Mouse (Mus musculus): Measurements from ENCODE around the gene Prkrip1.
"Not testable (repeated sequence)": the region's sequence is repeated elsewhere in the genome, so short reads cannot be mapped to it uniquely, and the experiment has no call there.

Gene Prkrip1

DNA sequence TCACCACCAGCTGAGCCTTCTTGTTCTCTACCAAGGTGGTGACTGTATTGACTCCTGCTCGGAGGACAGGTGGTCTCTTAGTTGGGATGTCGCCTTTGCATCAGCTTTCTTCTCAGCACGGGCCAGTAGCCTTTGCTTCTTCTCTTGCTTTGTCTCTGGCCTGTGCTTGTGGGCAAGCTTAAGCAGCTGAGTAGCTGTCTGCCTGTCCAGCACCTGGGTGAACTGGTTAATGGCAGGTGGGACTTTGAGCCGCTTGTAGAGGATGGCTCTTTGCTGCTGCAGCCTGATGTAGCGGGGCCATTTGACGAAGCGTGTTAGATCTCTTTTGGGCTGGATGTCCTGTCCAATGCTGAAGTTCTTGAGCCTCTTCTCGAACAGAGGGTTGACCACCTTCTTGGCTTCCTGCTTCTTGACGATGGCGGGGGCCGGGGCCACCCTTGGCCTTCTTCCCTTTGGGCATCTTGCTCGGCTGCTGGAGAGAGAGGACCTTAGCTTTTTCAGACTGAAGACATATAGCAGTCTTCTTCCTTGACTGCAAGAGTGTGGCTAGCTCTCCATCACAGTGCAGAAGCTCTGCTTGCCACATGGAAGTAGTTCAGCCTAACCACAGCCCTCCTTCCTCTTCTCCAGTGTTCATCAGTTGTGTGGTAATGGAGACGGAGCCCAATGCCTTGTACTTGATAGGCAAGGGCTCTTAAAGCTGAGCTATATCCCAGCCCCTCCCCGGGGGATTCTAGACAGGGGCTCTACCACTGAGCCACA is 12.8 kb upstream of the Prkrip1 start:
- not testable (repeated sequence) for DNase-seq (ENCODE audit: low spot score)

DNA sequence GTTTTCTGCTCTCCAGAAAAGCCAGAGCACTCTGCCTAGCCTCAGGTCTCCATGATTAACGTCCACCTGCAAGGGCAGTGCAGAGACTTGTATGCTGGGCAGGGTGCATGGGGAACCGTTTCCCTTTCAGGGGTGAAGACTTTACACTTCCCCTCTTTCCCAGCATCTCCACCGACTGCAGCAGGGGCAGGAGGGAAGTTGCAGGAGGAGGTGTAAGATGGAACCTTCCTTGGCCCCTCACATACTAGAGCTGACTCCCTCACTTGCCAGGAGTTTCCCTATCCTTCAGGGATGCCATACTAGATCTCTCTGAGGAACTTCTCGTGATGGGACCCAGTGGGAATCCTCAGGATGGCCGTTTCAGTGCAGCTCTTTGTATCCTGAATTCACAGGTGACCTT is 11.8 kb upstream of the Prkrip1 start:
- no peak for DNase-seq (ENCODE audit: low spot score)

DNA sequence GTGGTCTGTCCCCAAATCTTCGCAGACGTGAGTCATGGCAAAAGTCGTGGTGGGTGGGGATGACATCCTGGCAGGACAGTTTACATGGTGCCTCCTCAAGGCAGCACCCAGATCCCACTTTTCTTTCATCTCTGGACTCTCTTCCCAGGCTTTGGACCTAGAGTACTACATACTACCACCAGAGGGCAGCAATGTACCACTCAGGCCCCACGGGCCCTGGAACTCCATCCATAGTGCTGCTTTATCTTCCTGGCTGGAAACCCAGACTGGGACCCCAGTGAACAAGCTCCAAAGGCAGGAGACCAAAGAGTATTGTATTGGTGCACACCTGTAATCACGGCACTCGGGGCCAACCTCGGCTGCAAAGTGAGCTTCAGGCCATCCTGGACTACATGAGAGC is 3.1 kb upstream of the Prkrip1 start:
- peak; percentile 94 for DNase-seq (ENCODE audit: low spot score)

DNA sequence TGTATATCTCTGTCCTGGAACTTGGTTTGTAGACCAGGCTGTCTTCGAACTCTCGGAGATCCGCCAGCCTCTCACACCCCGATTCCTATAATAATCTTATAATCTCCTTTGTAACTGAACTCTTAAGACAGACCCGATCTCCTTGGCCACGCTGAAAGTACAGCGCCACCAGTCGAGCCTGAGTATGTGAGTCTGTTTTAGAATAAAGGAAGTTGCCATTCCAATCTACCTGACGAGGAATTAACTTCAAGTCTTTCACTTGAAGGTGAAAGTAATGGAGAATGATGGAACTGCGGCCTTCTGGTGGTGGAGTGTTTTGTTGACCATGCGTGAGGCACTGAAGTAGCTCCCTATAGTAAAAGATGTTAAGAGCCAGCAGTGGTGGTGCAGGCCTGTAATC is 763 bp upstream of the Prkrip1 start:
- DNase-seq (ENCODE audit: low spot score) = peak; percentile 26

DNA sequence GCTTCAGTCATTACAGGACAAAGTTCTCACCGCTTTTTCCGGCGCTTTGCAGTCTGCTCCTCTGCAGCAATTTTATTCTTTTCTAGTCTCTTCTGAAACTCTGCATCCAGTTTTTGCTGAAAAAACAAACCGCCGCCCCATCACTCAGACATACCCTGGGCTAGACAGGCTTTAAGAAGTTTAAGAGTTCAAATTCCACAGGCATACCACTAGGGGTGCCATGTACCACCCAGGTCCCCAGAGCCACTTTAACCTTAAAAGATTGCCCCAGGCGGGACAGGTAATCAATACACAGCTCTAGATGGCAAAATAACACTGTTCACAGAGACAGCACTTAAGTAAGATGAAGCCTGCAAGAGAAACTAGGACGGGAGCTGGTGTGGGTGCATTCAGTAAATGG is 6.9 kb downstream of the Prkrip1 start:
- no peak for DNase-seq (ENCODE audit: low spot score)

DNA sequence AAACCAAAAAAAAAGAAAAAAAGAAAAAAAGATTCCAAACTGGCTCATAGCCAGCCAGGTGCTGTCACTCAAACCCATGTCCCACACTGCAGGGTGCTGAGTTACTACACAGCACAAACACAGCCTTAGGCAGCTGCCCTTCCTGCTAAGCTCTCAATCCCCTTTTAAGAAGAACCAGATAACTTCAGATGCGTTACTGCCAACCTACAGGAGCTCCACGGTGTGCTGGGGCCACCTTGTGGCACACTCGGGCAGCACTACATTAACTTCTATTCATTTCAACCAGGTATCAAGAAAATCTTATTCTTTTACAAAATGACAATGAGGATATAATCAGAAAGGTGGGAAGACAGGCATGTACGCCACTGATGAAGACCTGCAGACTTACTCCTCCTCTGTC is 12.0 kb downstream of the Prkrip1 start:
- DNase-seq (ENCODE audit: low spot score) = peak; percentile 71

DNA sequence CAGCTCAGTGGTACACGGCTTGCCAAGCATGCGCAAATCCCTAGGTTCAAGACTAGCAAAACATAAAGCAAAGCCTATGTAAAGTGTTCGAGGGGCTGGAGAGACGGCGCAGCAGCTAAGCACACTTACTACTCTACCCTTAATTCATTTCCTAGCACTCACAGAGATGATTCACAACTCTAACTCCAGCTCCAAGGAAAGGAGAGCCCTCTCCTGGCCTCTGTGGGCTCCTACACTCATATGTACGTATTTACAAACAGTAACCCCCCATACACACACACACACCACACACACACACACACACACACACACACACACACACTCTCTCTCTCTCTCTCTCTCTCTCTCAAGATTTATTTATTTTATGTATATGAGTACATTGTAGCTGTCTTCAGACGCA is 15.0 kb downstream of the Prkrip1 start:
- DNase-seq (ENCODE audit: low spot score) = no peak

DNA sequence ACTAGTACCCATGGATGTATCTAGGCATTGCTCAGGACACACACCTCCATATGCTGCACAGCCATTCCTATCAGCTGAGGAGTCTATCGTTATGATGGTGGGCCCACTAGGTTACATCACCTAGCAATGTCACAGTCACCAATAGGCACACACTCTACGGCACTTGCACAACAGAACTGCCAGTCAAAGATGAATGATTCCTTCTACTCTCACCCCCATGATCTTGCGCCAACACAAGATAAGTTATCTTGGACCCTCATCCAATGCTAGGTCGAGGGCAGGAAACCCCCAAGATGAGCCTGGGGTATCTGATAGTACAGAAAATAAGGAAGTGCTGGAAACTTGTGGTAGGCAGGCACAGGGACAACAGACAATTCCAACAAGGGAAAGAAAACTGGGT is 15.9 kb downstream of the Prkrip1 start:
- no peak for DNase-seq (ENCODE audit: low spot score)

DNA sequence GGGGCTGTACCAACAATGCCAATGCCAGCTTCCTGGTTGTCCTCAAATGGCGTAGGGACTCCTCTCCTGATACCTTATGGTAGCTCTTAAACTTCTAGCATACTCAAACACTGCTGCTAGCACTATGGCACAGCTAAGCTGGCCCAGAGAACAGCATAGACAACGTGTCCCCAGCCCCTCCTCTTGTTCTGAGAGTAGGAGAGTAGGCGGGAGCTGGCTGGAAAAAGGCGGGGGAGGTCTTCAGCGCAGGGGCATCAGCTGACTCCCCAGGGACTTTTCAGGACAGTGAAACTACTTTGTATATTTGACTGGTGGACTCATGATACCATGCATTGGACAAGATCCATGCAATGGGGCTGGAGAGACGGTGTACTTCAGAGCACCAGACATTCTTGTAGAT is 16.7 kb downstream of the Prkrip1 start:
- no peak for DNase-seq (ENCODE audit: low spot score)

DNA sequence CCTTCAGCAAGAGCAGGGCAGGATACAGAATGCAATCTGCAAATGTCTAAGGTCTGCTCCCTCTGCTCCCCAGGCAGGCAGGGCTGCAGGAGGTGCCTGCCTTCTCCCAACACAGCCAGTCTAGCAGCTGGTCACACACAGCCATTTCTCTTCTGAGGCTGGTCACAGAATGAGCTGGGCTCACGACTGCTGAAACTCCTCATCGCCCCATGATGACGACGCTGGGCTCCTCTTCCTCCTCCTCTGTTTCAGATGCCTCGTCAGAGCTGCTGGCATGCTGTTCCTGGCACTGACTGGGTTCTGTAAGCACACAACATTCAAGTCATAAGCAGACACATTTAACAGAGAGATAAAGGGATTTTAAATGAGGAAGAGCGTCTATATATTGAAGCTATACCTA is 17.6 kb downstream of the Prkrip1 start:
- DNase-seq (ENCODE audit: low spot score) = no peak

DNA sequence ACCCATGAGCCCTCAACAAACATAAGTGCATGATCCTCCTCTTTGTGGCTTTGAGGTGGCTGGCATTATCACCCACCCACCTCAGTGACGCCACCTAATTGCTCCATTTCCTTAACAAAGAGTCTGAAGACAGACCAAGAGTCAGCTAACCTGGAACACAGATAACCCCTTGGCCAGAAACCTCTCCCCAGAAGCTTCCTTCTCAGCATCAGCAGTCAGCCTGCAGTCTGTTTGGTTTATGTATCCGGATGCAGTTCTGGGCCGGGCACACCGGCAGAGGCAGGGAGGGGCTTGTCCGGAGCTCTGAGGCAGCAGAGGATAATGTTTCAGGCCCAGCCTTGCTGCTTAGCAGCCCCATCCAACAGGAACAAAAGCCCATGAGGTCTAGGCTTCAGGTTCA is 19.2 kb downstream of the Prkrip1 start:
- no peak for DNase-seq (ENCODE audit: low spot score)

DNA sequence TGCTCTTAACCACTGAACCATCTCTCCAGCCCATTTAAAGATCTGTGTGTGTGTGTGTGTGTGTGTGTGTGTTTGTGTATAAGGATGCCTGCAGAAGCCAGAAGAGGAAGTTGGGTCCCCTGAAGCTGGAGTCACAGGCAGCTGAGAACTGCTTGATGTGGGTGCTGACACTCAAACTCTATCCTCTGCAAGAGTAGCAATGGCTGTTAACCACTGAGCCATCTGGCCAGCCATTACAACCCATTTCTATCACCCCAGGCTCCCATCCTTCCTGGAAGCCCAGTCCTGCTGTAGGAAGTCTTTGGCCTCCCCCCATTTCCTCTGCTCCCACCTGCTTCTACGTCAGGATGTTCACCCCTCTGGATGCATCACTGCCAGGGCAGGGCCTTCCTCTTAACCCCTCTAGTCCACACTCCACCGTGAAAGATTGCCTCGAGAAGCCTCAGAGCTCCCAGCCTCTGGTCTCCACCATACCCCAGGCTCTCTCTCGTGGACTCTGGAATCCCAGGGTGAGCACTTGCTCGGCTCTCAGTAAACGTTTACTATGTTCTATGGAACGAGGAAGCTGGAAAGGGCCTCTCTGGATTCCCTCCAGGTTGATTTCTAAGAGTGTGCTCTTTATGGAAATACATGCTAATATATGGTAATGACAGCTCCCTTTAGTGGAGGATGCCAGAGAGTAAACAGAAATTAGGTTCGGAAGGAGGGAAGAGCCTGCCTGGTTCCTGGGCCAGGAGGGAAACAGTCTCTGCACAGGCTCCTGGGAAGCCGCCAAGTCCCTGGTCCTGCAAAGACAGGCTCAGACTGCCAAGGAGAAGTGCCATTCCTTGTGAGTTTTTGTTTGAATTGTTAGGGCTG is 24.9 kb downstream of the Prkrip1 start:
- DNase-seq (ENCODE audit: low spot score) = no peak

DNA sequence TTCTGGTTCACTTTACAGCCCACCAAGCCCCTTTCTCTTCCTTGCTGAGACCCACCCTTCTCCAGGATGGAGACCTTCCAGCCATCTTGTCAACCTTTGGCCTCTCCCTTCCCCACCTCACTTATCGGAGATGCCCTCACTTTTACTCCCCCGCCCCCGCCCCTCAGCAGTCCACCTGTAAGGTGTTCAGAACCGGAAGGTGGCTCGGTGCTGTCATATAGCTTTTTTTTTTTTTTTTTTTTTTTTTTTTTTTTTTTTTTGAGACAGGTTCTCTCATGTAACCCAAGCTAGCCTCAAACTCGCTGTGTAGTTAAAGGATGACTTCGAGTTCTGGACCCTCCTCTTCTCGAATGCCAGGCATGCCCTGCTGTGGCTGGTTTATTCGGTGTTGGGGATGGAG is 25.8 kb downstream of the Prkrip1 start:
- no peak for DNase-seq (ENCODE audit: low spot score)

DNA sequence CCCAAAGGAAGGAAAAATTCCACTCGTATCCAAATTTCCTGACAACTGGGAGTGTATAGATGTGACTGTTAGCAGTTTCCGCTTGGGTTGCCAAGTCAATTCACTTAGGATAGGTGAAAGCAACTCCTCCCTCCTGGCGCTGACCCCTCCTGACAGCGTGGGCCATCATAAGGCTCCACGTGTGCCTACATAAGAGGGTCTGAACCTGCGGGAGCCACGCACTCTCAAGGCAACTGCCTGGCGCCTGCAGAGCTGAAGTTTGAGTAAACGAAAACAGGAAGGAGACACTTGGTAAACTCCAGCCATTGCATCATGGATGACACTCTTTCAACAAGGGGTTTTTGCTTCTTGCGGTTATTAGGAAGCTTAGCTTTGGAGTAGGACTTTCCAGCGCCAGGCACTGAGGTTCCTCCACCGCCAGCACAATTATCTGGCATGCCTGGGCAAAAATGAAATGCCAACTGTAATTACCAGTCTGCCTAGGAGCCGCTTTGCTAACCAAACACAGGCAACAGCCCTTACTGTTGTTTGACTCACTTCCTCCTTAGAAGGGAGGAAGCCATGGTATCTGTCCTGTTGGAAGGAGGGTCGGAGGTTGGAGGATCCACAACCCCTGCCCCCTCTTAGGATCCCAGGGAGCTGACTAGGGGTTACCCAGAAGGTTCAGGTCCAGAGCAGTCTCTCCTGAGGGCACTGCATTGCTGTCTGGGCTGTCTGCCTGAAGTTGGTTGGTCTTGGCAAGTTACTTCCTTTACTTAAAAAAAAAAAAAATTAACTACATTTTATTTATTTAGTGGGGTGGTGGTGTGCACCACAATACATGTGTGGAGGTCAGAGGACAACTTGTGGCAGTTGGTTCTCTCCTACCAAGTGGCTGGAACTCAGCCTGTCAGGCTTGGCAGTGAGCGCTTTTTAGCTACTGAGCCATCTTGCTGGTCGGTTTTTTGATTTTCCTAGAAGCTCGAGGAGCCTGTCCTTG is 27.1 kb downstream of the Prkrip1 start:
- DNase-seq (ENCODE audit: low spot score) = peak; percentile 20

DNA sequence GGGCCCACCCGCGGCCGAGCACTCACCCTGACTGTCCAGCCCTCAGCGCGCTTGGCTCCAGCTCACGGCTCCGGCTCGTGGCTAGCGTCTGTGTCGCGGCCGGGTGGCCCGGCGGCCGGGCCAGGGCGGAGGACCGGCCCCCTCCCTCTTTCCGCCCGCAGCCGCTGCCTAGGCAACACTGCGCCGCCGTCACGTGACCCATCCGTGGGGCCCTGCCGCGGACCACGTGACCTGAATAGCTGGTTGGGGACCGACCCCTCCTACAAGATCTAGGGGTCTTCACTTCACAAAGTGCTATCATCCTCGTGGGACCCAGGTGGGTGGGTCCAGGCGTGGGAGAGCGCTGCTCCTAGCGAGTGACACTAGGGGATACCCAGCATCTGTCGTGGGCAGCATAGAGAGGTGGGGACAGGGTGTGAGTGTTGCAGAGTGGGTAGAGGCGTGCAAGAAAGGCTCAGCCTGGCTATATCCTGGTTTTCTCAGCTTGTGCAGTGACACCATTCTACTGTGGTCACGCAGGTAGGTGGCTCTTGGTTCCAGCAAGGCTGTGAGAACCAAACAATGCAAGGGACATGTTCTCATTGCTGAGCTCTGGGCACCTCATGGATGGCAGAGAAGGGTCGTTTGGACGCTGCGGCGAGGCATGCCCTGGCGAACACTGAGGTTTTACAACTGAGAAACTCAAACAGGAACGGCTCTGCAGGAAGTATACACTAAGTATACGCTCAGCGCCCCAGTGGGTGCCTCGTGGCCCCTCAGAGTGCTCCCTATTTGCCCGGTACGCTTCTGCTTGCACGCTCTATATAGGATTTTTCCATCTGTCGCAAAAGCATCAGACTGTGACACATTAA is 28.0 kb downstream of the Prkrip1 start, which contains the start of gene Orai2:
Orai2 (minus strand) TSS at position 202 of the 851 bp plus-strand sequence.
- peak; percentile 87 for DNase-seq (ENCODE audit: low spot score)

DNA sequence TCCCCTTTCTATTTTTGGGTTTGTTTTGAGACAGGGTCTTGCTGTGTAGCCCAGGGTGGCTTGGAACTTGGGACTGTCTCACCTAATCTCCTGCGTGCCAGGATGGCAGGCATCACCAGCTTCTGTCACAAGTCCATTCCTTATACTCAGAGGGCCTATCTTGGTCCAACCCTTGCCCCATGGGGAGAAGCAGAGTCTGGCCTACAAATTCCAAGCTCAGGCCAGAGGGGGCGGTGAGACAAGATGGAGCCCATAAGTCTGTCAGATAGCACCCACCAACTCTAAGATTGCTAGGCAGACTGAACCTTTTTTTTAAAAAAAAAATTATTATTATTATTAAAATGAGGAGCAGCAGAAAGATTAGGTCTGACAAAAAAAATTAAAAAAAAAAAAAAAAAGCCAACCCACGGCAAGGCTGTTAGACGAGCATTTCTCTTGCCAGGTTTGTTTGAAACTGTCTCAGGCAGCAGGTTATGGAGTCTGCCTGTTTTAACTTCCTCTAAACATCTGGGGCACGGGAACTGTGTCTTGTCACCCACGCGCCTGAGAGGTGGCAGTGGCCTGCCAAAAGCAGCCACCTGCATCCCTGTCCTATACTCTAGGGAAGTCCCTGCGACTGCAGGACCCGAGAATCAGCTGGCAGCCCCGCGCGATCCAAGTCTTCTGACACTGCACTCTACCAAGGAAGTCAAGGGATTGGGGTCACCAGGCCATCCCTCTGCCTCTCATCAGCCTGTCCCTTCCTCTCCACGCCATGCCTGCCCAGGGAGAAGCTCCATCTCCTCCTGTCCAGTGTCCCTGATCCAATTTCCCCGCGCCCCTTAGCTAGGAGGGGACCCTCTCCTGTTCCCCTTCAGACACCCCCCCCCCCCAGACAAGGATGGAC is 28.9 kb downstream of the Prkrip1 start:
- DNase-seq (ENCODE audit: low spot score) = peak; percentile 54

DNA sequence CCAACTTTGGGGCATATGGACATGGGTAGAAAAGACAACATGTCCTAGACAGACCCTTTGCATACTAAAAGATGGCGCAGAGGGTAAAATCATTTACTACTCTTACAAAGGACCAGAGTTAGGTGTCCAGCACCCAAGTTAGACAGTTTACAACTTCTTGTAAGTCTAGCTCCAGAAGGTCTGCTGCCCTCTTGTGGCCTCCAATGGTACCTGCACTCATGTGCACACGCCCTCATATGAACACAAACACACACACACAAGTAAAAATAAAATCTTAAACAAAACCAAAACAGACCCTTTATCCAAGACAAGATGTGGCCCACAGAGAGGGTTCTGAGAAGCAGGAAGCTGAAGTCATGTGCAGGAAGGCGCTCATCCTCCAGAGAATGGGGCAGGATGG is 30.7 kb downstream of the Prkrip1 start:
- DNase-seq (ENCODE audit: low spot score) = no peak

DNA sequence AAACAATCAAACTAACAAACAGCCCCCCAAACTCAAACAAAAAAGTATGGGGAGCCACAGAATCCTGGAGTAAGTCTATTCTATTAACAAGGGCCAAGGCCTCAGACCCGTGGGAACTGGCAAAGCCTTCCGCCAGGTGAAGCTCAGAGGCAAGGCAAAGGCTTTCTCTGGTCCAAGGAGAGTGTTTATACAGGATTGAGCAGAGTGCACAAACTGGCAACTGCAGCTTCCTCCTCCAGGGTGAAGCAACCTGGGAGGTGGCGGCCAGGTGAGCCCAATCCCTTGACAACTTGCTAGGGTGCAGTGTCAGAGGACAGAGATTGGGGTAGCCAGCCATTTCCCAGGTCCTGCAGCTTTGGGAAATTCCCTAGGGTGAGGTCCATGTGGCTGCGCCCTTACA is 31.5 kb downstream of the Prkrip1 start:
- DNase-seq (ENCODE audit: low spot score) = no peak

DNA sequence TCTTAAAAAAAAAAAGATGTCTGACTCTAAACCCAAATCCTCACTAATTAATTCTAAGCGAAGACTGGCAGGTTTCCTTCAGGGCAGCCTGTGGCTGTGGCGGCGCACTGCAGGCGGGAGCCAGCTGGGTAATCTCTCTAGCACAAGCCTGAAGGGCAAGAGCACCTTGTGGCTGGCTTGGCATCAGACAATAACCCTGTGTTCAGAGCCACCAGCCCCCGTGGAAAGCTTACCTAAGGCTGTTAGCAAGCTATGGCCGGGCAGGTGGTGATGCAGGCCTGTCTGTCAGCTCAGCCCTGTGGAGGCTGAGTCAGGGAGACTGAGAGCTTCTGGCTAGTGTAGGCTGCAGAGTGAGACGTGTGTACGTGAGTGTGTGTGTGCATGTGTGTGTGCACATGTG is 33.5 kb downstream of the Prkrip1 start:
- DNase-seq (ENCODE audit: low spot score) = no peak

DNA sequence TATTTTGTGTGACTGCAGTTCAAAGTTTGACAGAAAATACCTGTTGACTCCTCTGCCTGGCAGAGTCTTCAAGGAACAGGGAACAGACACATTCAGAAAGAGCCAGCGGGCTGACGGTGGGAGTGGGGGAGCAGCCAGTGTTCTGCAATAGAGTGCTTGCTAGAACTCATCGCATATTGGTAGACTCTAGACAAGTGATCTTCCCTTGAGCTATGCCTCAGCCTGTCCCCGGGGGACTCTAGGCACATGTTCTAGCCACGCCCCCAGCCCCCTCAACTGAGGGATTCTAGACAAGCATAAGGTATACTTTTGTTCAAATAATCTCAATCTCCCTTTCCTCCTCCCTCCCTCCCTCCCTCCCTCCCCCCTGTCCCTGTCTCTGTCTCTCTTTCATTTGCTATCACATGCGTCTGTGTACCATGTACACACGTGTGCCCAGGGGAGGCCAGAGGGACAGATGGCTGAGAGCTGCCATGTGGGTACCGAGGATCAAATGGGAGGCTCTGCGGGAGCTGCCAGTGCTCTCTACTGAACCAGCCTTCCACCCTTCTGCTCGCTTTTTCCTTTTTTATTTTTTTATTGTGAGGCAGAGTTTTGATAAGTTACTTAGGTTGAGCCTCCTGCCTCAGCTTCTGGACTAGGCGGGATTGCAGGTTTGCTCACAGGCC is 34.8 kb downstream of the Prkrip1 start:
- no peak for DNase-seq (ENCODE audit: low spot score)

Data from retina, embryonic 14.5 days (tissue).